Mouse (Mus musculus) C2C12 (cell line): ENCODE results near the gene Fblim1.
A peak's percentile ranks its signal among the peaks of the same experiment; 100 is the strongest.

Experiments used
- CEBPB ChIP-seq: IDR thresholded peaks from one replicate; pipeline ENCODE4 v1.6.1; 2011; ENCODE audit warnings: low read depth, mild to moderate bottlenecking, control low read depth, moderate library complexity
- CTCF ChIP-seq: IDR thresholded peaks from one replicate; pipeline ENCODE4 v1.5.1; 2011; ENCODE audit not compliant: control insufficient read depth, insufficient read depth, insufficient read length
- FOSL1 ChIP-seq: IDR thresholded peaks from one replicate; pipeline ENCODE4 v1.8.0; 2011; ENCODE audit warnings: mild to moderate bottlenecking, low read length; ENCODE audit not compliant: poor library complexity, insufficient read depth, severe bottlenecking
- MYOD1 ChIP-seq: IDR thresholded peaks from one replicate; pipeline ENCODE4 v1.6.1; 2011; ENCODE audit warnings: low read depth; ENCODE audit not compliant: control insufficient read depth, insufficient read length
- MYOG ChIP-seq: IDR thresholded peaks from one replicate; pipeline ENCODE4 v1.6.1; 2011; ENCODE audit not compliant: control insufficient read depth, insufficient read length; ENCODE audit errors: extremely low read depth
- USF1 ChIP-seq: IDR thresholded peaks from one replicate; pipeline ENCODE4 v1.6.1; 2011; ENCODE audit warnings: low read depth, mild to moderate bottlenecking, control low read depth, moderate library complexity

DNA sequence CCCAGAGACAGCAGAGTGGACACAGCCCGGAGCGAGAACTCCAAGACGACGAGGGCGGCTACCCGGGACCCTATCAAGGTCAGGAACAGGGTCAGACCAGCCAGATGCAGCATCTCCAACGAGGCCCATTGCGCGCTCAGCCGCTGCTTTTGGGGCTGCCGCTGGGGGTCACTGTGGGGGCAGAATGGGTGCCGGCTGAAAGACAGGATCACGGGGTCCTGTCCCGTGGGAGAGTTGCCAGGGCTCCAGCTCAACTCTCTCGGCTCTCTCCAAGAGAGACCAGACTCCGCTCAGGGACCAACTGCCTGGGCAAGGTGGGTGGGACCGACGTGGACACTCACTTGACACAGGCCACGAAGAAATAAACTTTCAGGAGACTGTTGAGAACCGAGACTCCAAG is 11.4 kb upstream of the Fblim1 start:
- peak; percentile 32 for TF ChIP-seq CTCF
- TF ChIP-seq MYOD1, result no peak
- no peak for TF ChIP-seq CEBPB
- no peak for TF ChIP-seq MYOG
- TF ChIP-seq USF1, result no peak
- no peak for TF ChIP-seq FOSL1
